Mouse (Mus musculus) MEL (cell line): Measurements from ENCODE around the gene Gm42417.

Experiments
- KAT2A ChIP-seq: conservative IDR thresholded peaks from 2 replicates; pipeline ENCODE4 v1.6.1; 2012; ENCODE audit warnings: low read depth, low read length, improper control_type of control experiment, inconsistent platforms
- MAZ ChIP-seq: IDR thresholded peaks from 2 replicates; pipeline ENCODE4 v1.6.1; 2012; ENCODE audit warnings: low read depth, mild to moderate bottlenecking, inconsistent platforms, low read length, improper control_type of control experiment
- POLR2AphosphoS2 ChIP-seq: IDR thresholded peaks from 2 replicates; pipeline ENCODE4 v1.6.1; 2011; ENCODE audit warnings: low read length, improper control_type of control experiment

- TF ChIP-seq MAZ (no peak), KAT2A (no peak), POLR2AphosphoS2 (no peak)
These were observed 43.0 kb upstream of the Gm42417 start for GRCm38 (mm10) chr1:36582211-36582610.
